In genomic region chr6:65632184-65632583, GRCm38 (mm10) we compare ENCODE assay signal across 25 mouse cellular contexts. TPM values are rescaled to one million over a fixed set of nuclear protein-coding genes. Genes with fewer than 3 reads are reported as not detected.
DNase-seq lines count a peak whose midpoint lies in the region; ATAC-seq and TF ChIP-seq lines count a peak whose summit lies in the region.
"Had no signal": no experiment of that assay in that cellular context is flagged by ENCODE, and none has a peak within 500 bp of the region (broad histone marks: within the 10 kb centered on the region; RNA-seq: fewer than 3 reads in every experiment).

No protein-coding gene starts in this region.

- H3K9me3 ChIP-seq in CH12.LX (replicated peaks; ENCODE audit: low read length) = peaks cover 3% of the 10 kb centered on the region
- H3K9me3 ChIP-seq: embryonic facial prominence, embryonic 13.5 days; embryonic facial prominence, embryonic 15.5 days; forebrain, embryonic 10.5 days; forebrain, embryonic 12.5 days had no signal

- peak; percentile 44; the same call in 1 of the 2 replicates for ATAC-seq in frontal cortex, adult (ENCODE audit: low TSS enrichment)
- ATAC-seq: forebrain, embryonic 14.5 days; forebrain, embryonic 16.5 days had no signal

- no peak overlapping the region for H3K4me3 ChIP-seq in CH12.LX (replicated peaks in 1 of 3; ENCODE audit: low read depth in 2 of 3, low read length in 2 of 3, poor library complexity in 1 of 3)
- H3K4me3 ChIP-seq: embryonic facial prominence, embryonic 13.5 days; embryonic facial prominence, embryonic 15.5 days; erythroblast, embryonic 14.5 days; forebrain, embryonic 10.5 days; forebrain, embryonic 12.5 days had no signal

- no peaks in the 10 kb centered on the region for H3K79me2 ChIP-seq in CH12.LX (replicated peaks; ENCODE audit: control insufficient read depth, extremely low read depth, insufficient read depth, poor library complexity, severe bottlenecking)

- H3K4me2 ChIP-seq in CH12.LX (ENCODE audit: insufficient read depth, low read depth, poor library complexity, severe bottlenecking) = peak overlapping the region; percentile 13; the same call in 1 of the 2 replicates
- H3K4me2 ChIP-seq: embryonic facial prominence, embryonic 13.5 days; embryonic facial prominence, embryonic 15.5 days; forebrain, embryonic 12.5 days had no signal

- TF ChIP-seq CTCF in CH12.LX (conservative IDR thresholded peaks at IDR 0.05 in 1 of 2, IDR thresholded peaks at IDR 0.05 in 1 of 2; ENCODE audit: low read depth in 2 of 2, low read length in 2 of 2) = no peak

- dilution Hi-C loops in CH12.LX (cut with MboI; ENCODE audit: extremely low pct_ligation_motif_present, extremely low pct_unique_long_range_greater_than_20kb, low sequenced_read_pairs) = no loop called here

- in situ Hi-C loops in CH12.LX (cut with MboI; ENCODE audit: low pct_ligation_motif_present, low pct_unique_long_range_greater_than_20kb, low sequenced_read_pairs) = no loop called here

- no peaks in the 10 kb centered on the region for H3K27me3 ChIP-seq in CH12.LX (replicated peaks)
- H3K27me3 ChIP-seq: embryonic facial prominence, embryonic 13.5 days; embryonic facial prominence, embryonic 15.5 days; forebrain, embryonic 12.5 days had no signal

- no peaks in the 10 kb centered on the region for H3K36me3 ChIP-seq in CH12.LX (replicated peaks in 1 of 2; ENCODE audit: control insufficient read depth in 1 of 2, insufficient read depth in 1 of 2, low read length in 1 of 2)
- H3K36me3 ChIP-seq: embryonic facial prominence, embryonic 13.5 days; embryonic facial prominence, embryonic 15.5 days; forebrain, embryonic 10.5 days; forebrain, embryonic 12.5 days had no signal

- no peak overlapping the region for H3K9ac ChIP-seq in CH12.LX (ENCODE audit: insufficient read depth, low read depth)
- H3K9ac ChIP-seq: embryonic facial prominence, embryonic 13.5 days; embryonic facial prominence, embryonic 15.5 days; forebrain, embryonic 12.5 days had no signal

- no peak for TF ChIP-seq RAD21 in CH12.LX (IDR thresholded peaks at IDR 0.05; ENCODE audit: low read depth, low read length)

- DNase-seq in frontal cortex, postnatal 36 days (ENCODE audit: low spot score in 2 of 2) = no peak
- DNase-seq in CH12.LX (ENCODE audit: extremely low read depth) = peak; percentile 60
- no peak for DNase-seq in layer of hippocampus, adult 9-11 months
- no peak for DNase-seq in adrenal gland, postnatal 14 days
- DNase-seq: adrenal gland, adult 2 months; adrenal gland, postnatal 10 days; adrenal gland, postnatal 36 days; cerebellum, adult 11 months; cerebellum, adult 18-20 months; cerebellum, adult 8-10 months; cerebellum, adult 9-11 months; cerebellum, postnatal 14 days; cerebellum, postnatal 36 days; embryo, embryonic 11 days had no signal

- H3K27ac ChIP-seq in CH12.LX (ENCODE audit: insufficient read depth, low read depth) = no peak overlapping the region
- H3K27ac ChIP-seq: embryonic facial prominence, embryonic 13.5 days; embryonic facial prominence, embryonic 15.5 days; forebrain, embryonic 10.5 days; forebrain, embryonic 12.5 days had no signal

- no peak for TF ChIP-seq POLR2A in CH12.LX (IDR thresholded peaks at IDR 0.05; ENCODE audit: low read depth, low read length)

- peak; percentile 59; the same call in 1 of the 2 replicates for TF ChIP-seq EP300 in CH12.LX (IDR thresholded peaks at IDR 0.05; ENCODE audit: low read length)

- peaks cover 3 to 38% of the 10 kb centered on the region in 2 experiments; a peak in 3 of 4 replicates for H3K4me1 ChIP-seq in CH12.LX (ENCODE audit: control insufficient read depth in 1 of 2, insufficient read depth in 2 of 2)
- H3K4me1 ChIP-seq: embryonic facial prominence, embryonic 13.5 days; embryonic facial prominence, embryonic 15.5 days; forebrain, embryonic 10.5 days; forebrain, embryonic 12.5 days had no signal

TF ChIP-seq in CH12.LX, 34 proteins besides CTCF, POLR2A, EP300 and RAD21:
- TF ChIP-seq MEF2A (IDR thresholded peaks at IDR 0.05; ENCODE audit: borderline replicate concordance, low read depth, low read length) (peak; percentile 61; the same call in 1 of the 2 replicates), CHD1 (IDR thresholded peaks at IDR 0.05; ENCODE audit: low read depth, low read length) (0 out of 2 replicates have a peak, but pooled peaks have one; percentile 49), ELF1 (IDR thresholded peaks at IDR 0.05; ENCODE audit: low read depth, low read length) (peak; percentile 30; the same call in 1 of the 2 replicates), MXI1 (IDR thresholded peaks at IDR 0.05; ENCODE audit: low read depth, low read length) (no peak), ETS1 (conservative IDR thresholded peaks at IDR 0.05; ENCODE audit: low read depth, low read length) (no peak)

RNA-seq across cellular contexts. Expression of gene Ndnf, which starts 39.2 kb away (rescaled TPM):
- total RNA-seq in CH12.LX (2012; rRNA removed) (under 0.01 TPM in 1 of 2 replicates, not detected in the other), CH12.LX (2014; rRNA removed) (0.03 TPM in 1 of 2 replicates, not detected in the other)
- not detected in 2 replicates for polyA plus RNA-seq in CH12.LX (2012; ENCODE audit: insufficient read length, low read depth)
- 2.1 and 2.7 TPM in 2 replicates for total RNA-seq in adrenal gland, postnatal 14 days (2021)
- total RNA-seq: common myeloid progenitor, adult 5-6 weeks; MEL had no signal
- polyA plus RNA-seq: C2C12; erythroblast, embryonic 14.5 days had no signal
